Mouse (Mus musculus) embryonic facial prominence, embryonic 12.5 days (tissue): ENCODE data around the gene Pxdc1. TPM values are rescaled to one million over a fixed set of nuclear protein-coding genes. Genes with fewer than 3 reads are reported as not detected.

ENCODE experiments used
- ATAC-seq: fragments of 200-750 bp; cut with Nextera tagmentation; 2 replicates; pipeline ENCODE4 v1.8.0; 2017; ENCODE audit not compliant: insufficient number of reproducible peaks, insufficient read depth, low FRiP score, low TSS enrichment
- H3K27ac ChIP-seq: fragments of 300-500 bp; sonication (generic); 2 replicates; pipeline ENCODE4 v1.5.1; 2016; ENCODE audit warnings: mild to moderate bottlenecking
- H3K27me3 ChIP-seq: fragments of 300-500 bp; sonication (generic); 2 replicates; pipeline ENCODE4 v1.6.1; 2016; ENCODE audit warnings: mild to moderate bottlenecking, moderate library complexity
- H3K36me3 ChIP-seq: fragments of 300-500 bp; sonication (generic); 2 replicates; pipeline ENCODE4 v1.6.1; 2016; ENCODE audit warnings: mild to moderate bottlenecking
- H3K4me1 ChIP-seq: fragments of 300-500 bp; sonication (generic); 2 replicates; pipeline ENCODE4 v1.6.1; 2016
- H3K4me2 ChIP-seq: fragments of 300-500 bp; sonication (generic); replicated peaks from 2 replicates; pipeline ENCODE4 v1.6.1; 2016; ENCODE audit warnings: mild to moderate bottlenecking, moderate library complexity
- H3K4me3 ChIP-seq: fragments of 300-500 bp; sonication (generic); 2 replicates; pipeline ENCODE4 v1.5.1; 2016; ENCODE audit warnings: mild to moderate bottlenecking
- H3K9ac ChIP-seq: fragments of 300-500 bp; sonication (generic); 2 replicates; pipeline ENCODE4 v1.6.1; 2016; ENCODE audit warnings: mild to moderate bottlenecking, moderate library complexity
- H3K9me3 ChIP-seq: fragments of 300-500 bp; sonication (generic); 2 replicates; pipeline ENCODE4 v1.6.1; 2016; ENCODE audit warnings: mild to moderate bottlenecking, moderate library complexity
- WGBS: fragments of 180-500 bp; shearing (Covaris S2); methylation state at CpG from one replicate; pipeline ENCODE4 v1.1.7; 2016; 5-methylcytosine and 5-hydroxymethylcytosine counted together
- polyA plus RNA-seq: library from polyadenylated mRNA; unstranded; fragments of >200 nt; fragmentation: Nextera tagmentation; extraction: Ambion mirVana; gene quantifications from 2 replicates; pipeline ENCODE4 v1.2.1, GENCODE M21; 2016

Gene Pxdc1
- polyA plus RNA-seq, 1 experiment from 2014 or later = 15.5 TPM

GRCm38 (mm10) chr13:34627446-34627845 lies 25.8 kb downstream of the Pxdc1 start:
- Histone ChIP-seq H3K27me3 (no peaks in the 10 kb centered on the region), H3K4me3 (no peak overlapping the region), H3K36me3 (no peaks in the 10 kb centered on the region), H3K9ac (no peak overlapping the region), H3K4me1 (no peaks in the 10 kb centered on the region), H3K27ac (no peak overlapping the region), H3K4me2 (no peak overlapping the region), H3K9me3 (no peaks in the 10 kb centered on the region)
- no peak for ATAC-seq
- 34% methylated on average over 3 of the region's 3 CpGs for WGBS

- H3K4me1 ChIP-seq = no peaks in the 10 kb centered on the region
- no peak for ATAC-seq
- WGBS = 90% methylated on average over 2 of the region's 2 CpGs
- H3K9me3 ChIP-seq = no peaks in the 10 kb centered on the region
- H3K27me3 ChIP-seq = no peaks in the 10 kb centered on the region
- no peak overlapping the region for H3K9ac ChIP-seq
- H3K27ac ChIP-seq = no peak overlapping the region
- no peaks in the 10 kb centered on the region for H3K36me3 ChIP-seq
- H3K4me2 ChIP-seq = no peak overlapping the region
- no peak overlapping the region for H3K4me3 ChIP-seq
Measured at GRCm38 (mm10) chr13:34624414-34624813, 28.9 kb downstream of the Pxdc1 start.

- no peaks in the 10 kb centered on the region for H3K36me3 ChIP-seq
- H3K4me2 ChIP-seq = no peak overlapping the region
- no peaks in the 10 kb centered on the region for H3K9me3 ChIP-seq
- H3K4me3 ChIP-seq = no peak overlapping the region
- WGBS = 73% methylated on average over 2 of the region's 2 CpGs
- no peak overlapping the region for H3K27ac ChIP-seq
- H3K4me1 ChIP-seq = no peaks in the 10 kb centered on the region
- no peak for ATAC-seq
- no peak overlapping the region for H3K9ac ChIP-seq
- no peaks in the 10 kb centered on the region for H3K27me3 ChIP-seq
Measured at GRCm38 (mm10) chr13:34612402-34612801, 40.9 kb downstream of the Pxdc1 start.

- Histone ChIP-seq H3K27me3 (no peaks in the 10 kb centered on the region), H3K9ac (no peak overlapping the region), H3K27ac (no peak overlapping the region), H3K4me3 (no peak overlapping the region), H3K9me3 (no peaks in the 10 kb centered on the region), H3K4me2 (no peak overlapping the region), H3K4me1 (no peaks in the 10 kb centered on the region), H3K36me3 (no peaks in the 10 kb centered on the region)
- ATAC-seq = no peak
- WGBS = 76% methylated on average over 1 of the region's 1 CpGs
Measured at GRCm38 (mm10) chr13:34609711-34610110, 43.6 kb downstream of the Pxdc1 start.

- H3K4me3 ChIP-seq = no peak overlapping the region
- WGBS = 66% methylated on average over 2 of the region's 2 CpGs
- no peak for ATAC-seq
- no peak overlapping the region for H3K9ac ChIP-seq
- no peaks in the 10 kb centered on the region for H3K36me3 ChIP-seq
- H3K4me2 ChIP-seq = no peak overlapping the region
- no peaks in the 10 kb centered on the region for H3K27me3 ChIP-seq
- H3K27ac ChIP-seq = no peak overlapping the region
- H3K9me3 ChIP-seq = no peaks in the 10 kb centered on the region
- no peaks in the 10 kb centered on the region for H3K4me1 ChIP-seq
Measured at GRCm38 (mm10) chr13:34607079-34607478, 46.2 kb downstream of the Pxdc1 start.

GRCm38 (mm10) chr13:34605884-34606283 lies 47.4 kb downstream of the Pxdc1 start:
- Histone ChIP-seq H3K27ac (no peak overlapping the region), H3K4me3 (no peak overlapping the region), H3K36me3 (no peaks in the 10 kb centered on the region), H3K27me3 (no peaks in the 10 kb centered on the region), H3K4me2 (no peak overlapping the region), H3K9me3 (no peaks in the 10 kb centered on the region), H3K9ac (no peak overlapping the region), H3K4me1 (no peaks in the 10 kb centered on the region)
- no peak for ATAC-seq
- WGBS = 66% methylated on average over 3 of the region's 3 CpGs

- 62% methylated on average over 5 of the region's 5 CpGs for WGBS
- Histone ChIP-seq H3K36me3 (no peaks in the 10 kb centered on the region), H3K4me1 (no peaks in the 10 kb centered on the region), H3K9ac (no peak overlapping the region), H3K27ac (no peak overlapping the region), H3K27me3 (no peaks in the 10 kb centered on the region), H3K4me3 (no peak overlapping the region), H3K4me2 (no peak overlapping the region), H3K9me3 (no peaks in the 10 kb centered on the region)
- ATAC-seq = no peak
Measured at GRCm38 (mm10) chr13:34605206-34605605, 48.1 kb downstream of the Pxdc1 start.

- H3K4me1 ChIP-seq = no peaks in the 10 kb centered on the region
- WGBS = 96% methylated on average over 1 of the region's 1 CpGs
Measured at GRCm38 (mm10) chr13:34604406-34604805, 48.9 kb downstream of the Pxdc1 start.

GRCm38 (mm10) chr13:34602757-34603156 lies 50.5 kb downstream of the Pxdc1 start:
- Histone ChIP-seq H3K4me2 (no peak overlapping the region), H3K4me3 (no peak overlapping the region), H3K9me3 (no peaks in the 10 kb centered on the region), H3K27ac (no peak overlapping the region), H3K9ac (no peak overlapping the region), H3K27me3 (no peaks in the 10 kb centered on the region), H3K4me1 (no peaks in the 10 kb centered on the region), H3K36me3 (no peaks in the 10 kb centered on the region)
- WGBS = 66% methylated on average over 2 of the region's 2 CpGs
- ATAC-seq = no peak

More at GRCm38 (mm10) chr13:34604406-34604805, 48.9 kb downstream of the Pxdc1 start:
- no peak overlapping the region for H3K9ac ChIP-seq
- ATAC-seq = no peak
- H3K4me3 ChIP-seq = no peak overlapping the region
- H3K27ac ChIP-seq = no peak overlapping the region
- no peaks in the 10 kb centered on the region for H3K36me3 ChIP-seq
- no peaks in the 10 kb centered on the region for H3K27me3 ChIP-seq
- H3K9me3 ChIP-seq = no peaks in the 10 kb centered on the region
- no peak overlapping the region for H3K4me2 ChIP-seq

GRCm38 (mm10) chr13:34596797-34597196 lies 56.5 kb downstream of the Pxdc1 start:
- no peaks in the 10 kb centered on the region for H3K27me3 ChIP-seq
- H3K4me1 ChIP-seq = no peaks in the 10 kb centered on the region
- H3K36me3 ChIP-seq = no peaks in the 10 kb centered on the region
- no peak overlapping the region for H3K9ac ChIP-seq
- no peak overlapping the region for H3K4me3 ChIP-seq
- ATAC-seq = no peak
- H3K27ac ChIP-seq = no peak overlapping the region
- H3K4me2 ChIP-seq = no peak overlapping the region
- no peaks in the 10 kb centered on the region for H3K9me3 ChIP-seq

Other genes starting within 250 kb of the Pxdc1 start
- gene Fam50b, start 81.4 kb upstream of the Pxdc1 start, polyA plus RNA-seq = not detected in 2 replicates
- gene Prpf4b, start 221.8 kb upstream of the Pxdc1 start, polyA plus RNA-seq = 88.5 and 97.7 TPM in 2 replicates